Mouse (Mus musculus): Measurements from ENCODE around the gene Ror1. TPM values are rescaled to one million over a fixed set of nuclear protein-coding genes. Genes with fewer than 3 reads are reported as not detected.

The Ror1 gene
- polyA plus RNA-seq, 1 experiment = 0.06 TPM

GRCm38 (mm10) chr4:100429371-100429900 is 333.8 kb downstream of the Ror1 start:
- Histone ChIP-seq H3K79me2 (ENCODE audit: control insufficient read depth, insufficient read depth) (no peaks in the 10 kb centered on the region), H3K4me3 (no peak overlapping the region), H3ac (ENCODE audit: control insufficient read depth, insufficient read length) (no peak overlapping the region), H3K4me2 (ENCODE audit: low read depth) (no peak overlapping the region), H3K36me3 (ENCODE audit: control insufficient read depth, insufficient read depth) (no peaks in the 10 kb centered on the region), H3K27me3 (ENCODE audit: control insufficient read depth, insufficient read depth, insufficient read length) (no peaks in the 10 kb centered on the region)
- TF ChIP-seq SRF (IDR thresholded peaks at IDR 0.05; ENCODE audit: control insufficient read depth, insufficient read length, low read depth) = no peak
- no peak for TF ChIP-seq E2F4 (IDR thresholded peaks at IDR 0.05; ENCODE audit: insufficient read depth)
- no peak for TF ChIP-seq POLR2AphosphoS2 (IDR thresholded peaks at IDR 0.05; ENCODE audit: insufficient read length, low read depth)
- TF ChIP-seq USF1 (IDR thresholded peaks at IDR 0.05; ENCODE audit: low read depth) = no peak
- no peak for TF ChIP-seq TCF3 (IDR thresholded peaks at IDR 0.05; ENCODE audit: insufficient read length, low read depth)
- no peak for TF ChIP-seq MAX (IDR thresholded peaks at IDR 0.05; ENCODE audit: low read depth)
- TF ChIP-seq MYOD1 (IDR thresholded peaks at IDR 0.05; ENCODE audit: control insufficient read depth in 1 of 3, insufficient read length in 2 of 3, low read depth in 2 of 3) = no peak
- TF ChIP-seq TCF12 (IDR thresholded peaks at IDR 0.05; ENCODE audit: insufficient read depth, poor library complexity, severe bottlenecking) = no peak
- TF ChIP-seq POLR2A (IDR thresholded peaks at IDR 0.05; ENCODE audit: insufficient read length, low read depth) = no peak
- no peak for TF ChIP-seq CEBPB (IDR thresholded peaks at IDR 0.05; ENCODE audit: insufficient read depth, poor library complexity, severe bottlenecking)
- TF ChIP-seq MYOG (IDR thresholded peaks at IDR 0.05; ENCODE audit: control insufficient read depth in 1 of 3, insufficient read depth in 1 of 3, insufficient read length in 2 of 3, low read depth in 2 of 3) = no peak
- no peak for TF ChIP-seq REST (IDR thresholded peaks at IDR 0.05; ENCODE audit: insufficient read depth, insufficient read length)

- no peak for TF ChIP-seq REST (IDR thresholded peaks at IDR 0.05; ENCODE audit: insufficient read depth, insufficient read length)
- no peak for TF ChIP-seq POLR2AphosphoS2 (IDR thresholded peaks at IDR 0.05; ENCODE audit: insufficient read length, low read depth)
- TF ChIP-seq CEBPB (IDR thresholded peaks at IDR 0.05; ENCODE audit: insufficient read depth, poor library complexity, severe bottlenecking) = no peak
- no peak for TF ChIP-seq MYOD1 (IDR thresholded peaks at IDR 0.05; ENCODE audit: control insufficient read depth in 1 of 3, insufficient read length in 2 of 3, low read depth in 2 of 3)
- no peak for TF ChIP-seq MYOG (IDR thresholded peaks at IDR 0.05; ENCODE audit: control insufficient read depth in 1 of 3, insufficient read depth in 1 of 3, insufficient read length in 2 of 3, low read depth in 2 of 3)
- no peak for TF ChIP-seq E2F4 (IDR thresholded peaks at IDR 0.05; ENCODE audit: insufficient read depth)
- no peak for TF ChIP-seq TCF12 (IDR thresholded peaks at IDR 0.05; ENCODE audit: insufficient read depth, poor library complexity, severe bottlenecking)
- Histone ChIP-seq H3K36me3 (ENCODE audit: control insufficient read depth, insufficient read depth) (no peaks in the 10 kb centered on the region), H3K4me3 (no peak overlapping the region), H3K79me2 (ENCODE audit: control insufficient read depth, insufficient read depth) (no peaks in the 10 kb centered on the region), H3ac (ENCODE audit: control insufficient read depth, insufficient read length) (no peak overlapping the region), H3K4me2 (ENCODE audit: low read depth) (no peak overlapping the region), H3K27me3 (ENCODE audit: control insufficient read depth, insufficient read depth, insufficient read length) (no peaks in the 10 kb centered on the region)
Observed at GRCm38 (mm10) chr4:100435281-100436168, 339.9 kb downstream of the Ror1 start.

DNA sequence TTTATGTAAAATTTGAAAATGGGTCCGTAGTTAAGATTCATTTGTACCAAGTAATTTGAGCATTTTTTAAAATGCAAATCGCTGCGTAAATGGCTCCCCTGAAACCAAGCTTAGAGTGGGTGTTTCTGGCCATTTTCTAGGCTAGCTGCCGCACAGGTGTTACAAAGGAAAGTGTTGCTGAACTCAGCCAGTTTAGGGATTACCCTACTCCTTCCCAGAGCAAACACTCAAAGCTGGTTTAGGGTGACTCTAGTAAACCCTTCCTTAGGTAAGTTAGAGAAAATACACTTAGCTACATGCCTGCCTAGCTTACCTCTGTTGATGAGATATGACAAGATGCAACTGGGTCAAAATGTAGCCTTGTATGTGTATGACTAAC is 340.6 kb downstream of the Ror1 start:
- Histone ChIP-seq H3K4me2 (ENCODE audit: low read depth) (no peak overlapping the region), H3K4me3 (no peak overlapping the region), H3K79me2 (ENCODE audit: control insufficient read depth, insufficient read depth) (no peaks in the 10 kb centered on the region), H3ac (ENCODE audit: control insufficient read depth, insufficient read length) (no peak overlapping the region), H3K27me3 (ENCODE audit: control insufficient read depth, insufficient read depth, insufficient read length) (no peaks in the 10 kb centered on the region), H3K36me3 (ENCODE audit: control insufficient read depth, insufficient read depth) (no peaks in the 10 kb centered on the region)
- TF ChIP-seq POLR2AphosphoS2 (IDR thresholded peaks at IDR 0.05; ENCODE audit: insufficient read length, low read depth) (no peak), E2F4 (IDR thresholded peaks at IDR 0.05; ENCODE audit: insufficient read depth) (no peak), SRF (IDR thresholded peaks at IDR 0.05; ENCODE audit: control insufficient read depth, insufficient read length, low read depth) (no peak), MYOG (IDR thresholded peaks at IDR 0.05; ENCODE audit: control insufficient read depth in 1 of 3, insufficient read depth in 1 of 3, insufficient read length in 2 of 3, low read depth in 2 of 3) (no peak), MAX (IDR thresholded peaks at IDR 0.05; ENCODE audit: low read depth) (no peak), POLR2A (IDR thresholded peaks at IDR 0.05; ENCODE audit: insufficient read length, low read depth) (no peak), USF1 (IDR thresholded peaks at IDR 0.05; ENCODE audit: low read depth) (no peak), MYOD1 (IDR thresholded peaks at IDR 0.05; ENCODE audit: control insufficient read depth in 1 of 3, insufficient read length in 2 of 3, low read depth in 2 of 3) (no peak), TCF12 (IDR thresholded peaks at IDR 0.05; ENCODE audit: insufficient read depth, poor library complexity, severe bottlenecking) (no peak)

DNA sequence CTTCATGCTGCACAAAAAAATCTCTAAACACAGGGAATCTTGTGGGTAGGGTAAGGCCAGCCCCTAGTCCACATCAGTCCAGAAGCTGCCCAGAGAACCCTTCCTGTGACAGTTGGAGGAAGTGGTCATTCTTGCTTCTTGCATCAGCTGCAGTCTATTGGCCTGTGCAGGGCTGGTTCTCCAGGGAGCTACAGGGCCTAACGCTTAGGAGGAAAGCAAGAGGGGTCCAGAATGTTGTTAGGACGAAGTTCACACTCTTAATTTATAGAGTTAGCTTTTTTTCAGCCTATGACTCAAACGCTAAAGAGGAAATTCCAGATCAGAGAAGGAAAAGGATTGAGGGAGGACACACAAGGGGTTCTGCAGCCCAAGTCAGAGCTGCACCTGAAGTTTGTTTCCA is 351.3 kb downstream of the Ror1 start:
- H3ac ChIP-seq (ENCODE audit: control insufficient read depth, insufficient read length) = no peak overlapping the region
- TF ChIP-seq MYOD1 (IDR thresholded peaks at IDR 0.05; ENCODE audit: control insufficient read depth in 1 of 3, insufficient read length in 2 of 3, low read depth in 2 of 3) (no peak), REST (IDR thresholded peaks at IDR 0.05; ENCODE audit: insufficient read depth, insufficient read length) (no peak), TCF3 (IDR thresholded peaks at IDR 0.05; ENCODE audit: insufficient read length, low read depth) (no peak), USF1 (IDR thresholded peaks at IDR 0.05; ENCODE audit: low read depth) (no peak), MYOG (IDR thresholded peaks at IDR 0.05; ENCODE audit: control insufficient read depth in 1 of 3, insufficient read depth in 1 of 3, insufficient read length in 2 of 3, low read depth in 2 of 3) (no peak)
- H3K4me3 ChIP-seq = no peak overlapping the region
- H3K4me2 ChIP-seq (ENCODE audit: low read depth) = no peak overlapping the region
- H3K36me3 ChIP-seq (ENCODE audit: control insufficient read depth, insufficient read depth) = no peaks in the 10 kb centered on the region
- H3K27me3 ChIP-seq (ENCODE audit: control insufficient read depth, insufficient read depth, insufficient read length) = no peaks in the 10 kb centered on the region
- H3K79me2 ChIP-seq (ENCODE audit: control insufficient read depth, insufficient read depth) = no peaks in the 10 kb centered on the region
